Mouse (Mus musculus): Measurements from ENCODE around the gene Nmb.
"Not testable (repeated sequence)": the region's sequence is repeated elsewhere in the genome, so short reads cannot be mapped to it uniquely, and the experiment has no call there.

The Nmb gene

GRCm38 (mm10) chr7:80904921-80905515, at the start of gene Nmb:
Gene Nmb (minus strand): TSS chr7:80905076.
- peak; percentile 72 for DNase-seq (ENCODE audit: extremely low spot score)

- no peak for DNase-seq (ENCODE audit: extremely low spot score)
Observed at GRCm38 (mm10) chr7:80954251-80954650, 49.4 kb upstream of the Nmb start.

GRCm38 (mm10) chr7:80952140-80952539, 47.3 kb upstream of the Nmb start:
- no peak for DNase-seq (ENCODE audit: extremely low spot score)

GRCm38 (mm10) chr7:80951461-80951860, 46.6 kb upstream of the Nmb start:
- DNase-seq (ENCODE audit: extremely low spot score) = no peak

DNA sequence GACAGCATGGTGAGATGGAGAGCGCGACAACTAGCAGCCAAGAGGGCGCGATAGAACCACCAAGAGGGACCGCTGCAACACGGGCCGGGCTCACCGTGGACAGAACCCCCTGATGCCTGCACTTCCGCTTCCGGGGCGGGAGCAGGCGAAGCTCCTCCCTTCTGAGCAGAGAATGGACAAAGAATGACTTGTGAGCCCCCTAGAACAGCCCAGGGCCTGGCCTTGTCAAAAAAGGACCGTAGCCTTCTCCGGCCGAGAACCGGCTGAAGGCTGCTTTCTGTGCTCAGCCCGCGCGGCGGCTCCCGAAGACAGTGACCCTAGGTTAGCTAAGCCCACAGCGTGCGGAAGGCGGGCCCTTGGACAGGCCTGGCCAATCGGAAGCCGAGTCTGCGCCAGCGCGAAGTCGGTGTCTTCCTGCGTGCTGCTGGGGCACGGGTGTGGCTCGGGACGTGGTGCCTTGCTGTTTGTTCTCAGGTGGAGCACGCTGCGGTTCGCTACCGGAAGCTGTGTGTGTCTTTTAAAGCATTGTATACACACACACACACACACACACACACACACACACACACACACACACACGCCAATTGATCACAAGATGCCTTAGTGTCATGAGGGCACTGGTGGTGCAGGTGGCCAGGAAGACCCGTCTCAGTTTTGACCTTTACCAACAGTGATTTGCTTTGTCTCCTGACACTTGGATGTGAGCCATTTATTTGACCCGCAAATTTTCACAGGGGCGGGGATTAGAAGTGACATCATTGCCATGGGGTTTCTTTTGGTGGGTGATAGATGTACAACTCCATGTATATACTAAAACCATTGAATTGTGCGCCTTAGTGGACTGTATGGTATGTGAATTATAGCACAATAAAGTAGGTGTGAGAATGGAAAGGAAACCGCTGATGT, 42.8 kb upstream of the Nmb start, which contains the start of gene Sec11a:
Gene Sec11a (minus strand): TSS at position 336 of the 906 bp plus-strand sequence.
- DNase-seq (ENCODE audit: extremely low spot score) = peak; percentile 94

- DNase-seq (ENCODE audit: extremely low spot score) = no peak
Observed at GRCm38 (mm10) chr7:80939808-80940207, 34.9 kb upstream of the Nmb start.

- not testable (repeated sequence) for DNase-seq (ENCODE audit: extremely low spot score)
Observed at GRCm38 (mm10) chr7:80937304-80937666, 32.4 kb upstream of the Nmb start.

DNA sequence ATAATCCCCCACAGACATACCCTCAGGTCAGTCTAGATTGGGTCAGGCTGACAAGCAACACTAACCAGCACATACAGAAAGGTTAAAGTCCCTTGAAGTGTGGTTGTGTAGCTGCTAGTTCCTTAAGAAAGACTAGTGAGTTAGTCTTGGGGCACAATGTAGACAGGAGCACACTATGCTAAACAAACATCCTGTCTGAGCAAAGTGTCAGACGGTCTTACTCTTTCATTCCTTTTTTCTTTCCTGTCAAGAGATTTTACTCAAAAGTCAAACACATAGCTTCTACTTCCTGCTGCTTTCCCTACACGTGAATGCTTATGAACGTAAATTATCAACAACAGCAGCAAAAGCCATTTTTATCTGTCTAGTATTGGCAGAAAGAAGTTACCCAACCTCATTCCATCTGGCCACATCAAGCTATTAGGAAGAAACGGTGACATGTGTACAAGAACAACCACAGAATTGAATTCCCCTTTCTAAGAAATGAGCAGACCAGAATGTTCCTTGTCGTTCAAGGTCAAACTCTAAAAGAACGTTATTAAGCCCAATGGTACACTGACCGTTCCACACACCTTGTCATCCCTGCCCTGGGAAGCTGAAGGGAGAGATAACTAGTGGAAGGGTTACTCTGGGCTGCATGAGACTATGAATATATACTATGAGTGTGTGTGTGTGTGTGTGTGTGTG, 31.9 kb upstream of the Nmb start:
- not testable (repeated sequence) for DNase-seq (ENCODE audit: extremely low spot score)

DNA sequence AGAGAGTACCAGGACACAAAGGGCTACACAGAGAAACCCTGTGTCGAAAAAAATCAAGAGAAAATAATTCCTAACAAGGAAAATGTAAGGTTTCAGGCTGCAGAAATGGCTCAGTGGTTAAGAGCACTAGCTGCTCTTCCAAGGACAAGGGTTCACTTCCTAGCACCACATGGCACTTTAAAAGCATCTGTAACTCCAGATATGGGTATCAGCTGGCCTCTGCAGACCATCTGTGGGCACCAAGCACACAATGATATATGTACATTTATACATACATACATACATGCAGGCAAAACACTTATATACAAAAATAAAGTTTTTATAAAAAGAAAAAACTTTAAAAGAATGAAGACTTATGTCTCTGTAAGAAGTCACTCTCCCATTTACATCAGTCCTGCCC, 31.0 kb upstream of the Nmb start:
- DNase-seq (ENCODE audit: extremely low spot score) = no peak

DNA sequence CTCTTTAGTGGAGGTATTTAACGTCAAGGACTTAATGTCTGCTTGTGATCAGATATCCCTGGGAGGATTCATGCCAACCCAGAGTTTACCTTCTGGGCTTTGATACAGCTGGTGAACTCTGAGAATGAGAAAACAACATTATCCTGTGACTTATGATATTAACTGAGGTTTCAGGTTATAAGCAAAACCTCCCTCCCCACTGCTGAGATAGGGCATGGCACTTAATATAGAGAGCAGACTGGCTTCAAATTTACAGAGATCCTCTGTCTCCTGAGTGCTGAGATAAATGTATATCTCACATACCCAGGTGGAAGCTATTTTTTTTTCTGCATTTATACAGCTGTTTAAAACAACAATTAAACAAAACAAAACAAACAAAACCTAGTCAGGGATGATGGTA, 27.9 kb upstream of the Nmb start:
- no peak for DNase-seq (ENCODE audit: extremely low spot score)

DNA sequence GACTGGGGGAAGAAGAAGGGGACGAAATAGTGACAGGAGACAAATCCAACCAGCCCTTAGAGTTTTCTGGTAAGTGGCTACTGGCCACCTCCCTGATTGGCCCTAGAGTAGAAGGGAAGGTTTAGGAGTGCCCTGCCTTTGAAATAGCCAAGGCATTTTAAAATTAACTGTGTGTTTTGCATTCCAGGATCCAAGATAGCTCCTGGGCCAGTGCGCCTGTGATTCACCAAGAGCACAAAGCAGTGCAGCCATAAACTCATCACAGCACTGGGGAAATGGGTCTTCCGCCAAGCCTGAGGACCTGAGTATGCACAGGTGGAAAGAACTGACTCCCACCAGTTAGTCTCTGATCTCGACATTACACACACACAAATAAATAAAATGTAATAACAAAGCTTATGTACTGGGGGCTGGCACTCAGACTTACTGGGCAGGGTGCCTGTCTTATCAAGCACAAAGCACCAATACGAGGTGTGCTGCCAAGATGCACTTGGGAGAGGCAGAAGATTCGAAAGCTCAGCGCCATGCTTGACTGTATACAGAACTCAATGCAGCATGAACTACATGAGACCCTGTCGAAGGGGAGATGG, 26.8 kb upstream of the Nmb start:
- no peak for DNase-seq (ENCODE audit: extremely low spot score)

DNA sequence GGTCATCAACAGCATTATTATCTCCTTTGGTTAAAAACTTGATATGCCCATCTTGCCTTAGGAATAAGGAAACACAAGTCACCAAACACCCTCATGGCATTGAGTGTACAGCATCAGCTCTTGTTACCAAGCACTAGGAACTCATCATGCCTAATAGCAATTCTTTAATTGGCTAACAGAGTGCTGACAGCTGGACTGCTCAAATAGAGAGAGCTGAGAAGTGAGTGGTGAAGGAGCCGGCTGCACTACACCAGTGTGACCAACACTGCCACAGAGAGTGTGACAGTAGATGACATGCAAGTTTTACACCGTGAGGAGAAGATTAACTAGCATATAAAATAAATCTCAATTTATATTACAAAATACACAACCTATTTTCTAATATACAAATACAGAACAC, 18.3 kb upstream of the Nmb start:
- no peak for DNase-seq (ENCODE audit: extremely low spot score)

- DNase-seq (ENCODE audit: extremely low spot score) = no peak
Observed at GRCm38 (mm10) chr7:80919647-80920008, 14.8 kb upstream of the Nmb start.

DNA sequence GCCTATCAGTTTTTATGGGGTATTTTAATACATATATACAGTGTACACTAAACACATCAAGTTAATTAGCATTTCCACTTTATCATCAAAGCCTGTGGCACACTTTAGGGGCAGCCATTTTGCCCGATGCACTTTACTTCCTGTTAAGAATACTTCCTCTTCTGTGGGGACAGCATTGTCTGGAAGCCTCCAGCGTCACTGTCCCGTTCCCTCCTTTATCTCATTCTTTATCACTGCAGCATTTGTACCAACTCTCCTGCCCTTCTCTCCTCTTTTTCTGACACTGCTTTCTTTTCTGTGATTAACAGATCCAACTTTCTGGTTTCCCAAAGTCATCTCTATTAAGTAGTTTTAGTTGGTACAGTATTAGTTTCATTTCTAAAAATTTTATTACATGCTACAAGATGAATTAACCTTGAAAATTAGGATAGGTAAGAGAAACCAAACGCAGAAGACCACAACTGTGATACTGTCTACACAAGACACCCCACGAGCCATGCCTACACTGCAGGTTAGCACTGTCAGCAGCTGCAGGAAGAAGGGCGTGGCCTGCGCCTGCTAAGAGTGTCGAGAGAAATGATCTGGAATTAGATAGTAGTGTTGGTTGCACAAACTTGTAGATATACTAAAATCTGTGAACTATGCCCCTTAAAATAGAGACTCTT, 14.2 kb upstream of the Nmb start:
- DNase-seq (ENCODE audit: extremely low spot score) = no peak

DNA sequence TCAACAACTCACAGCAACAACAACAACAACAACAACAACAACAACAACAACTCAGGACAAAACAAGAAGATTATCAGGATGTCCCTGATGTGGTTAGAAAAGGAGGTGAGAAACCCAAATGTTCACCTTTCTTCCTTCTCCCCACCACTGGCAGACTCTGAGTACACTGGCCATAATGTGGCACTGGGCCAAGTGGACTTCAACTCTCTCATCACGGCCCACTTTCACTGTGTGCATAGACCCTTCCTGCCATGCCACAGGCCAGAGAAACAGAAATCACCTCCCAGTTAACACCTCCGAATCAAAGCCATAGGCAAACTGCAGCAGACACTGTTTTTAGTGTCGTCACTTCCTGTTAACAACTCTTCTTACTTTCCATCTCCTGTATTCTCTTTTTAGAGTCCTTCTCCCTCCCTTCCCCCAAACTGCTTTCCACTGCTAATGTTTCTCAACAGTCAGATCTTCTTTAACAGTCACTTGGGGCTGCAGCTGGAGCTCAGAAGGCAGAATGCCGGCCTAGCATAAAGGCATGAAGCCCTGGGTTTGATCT, 13.1 kb upstream of the Nmb start:
- DNase-seq (ENCODE audit: extremely low spot score) = no peak

DNA sequence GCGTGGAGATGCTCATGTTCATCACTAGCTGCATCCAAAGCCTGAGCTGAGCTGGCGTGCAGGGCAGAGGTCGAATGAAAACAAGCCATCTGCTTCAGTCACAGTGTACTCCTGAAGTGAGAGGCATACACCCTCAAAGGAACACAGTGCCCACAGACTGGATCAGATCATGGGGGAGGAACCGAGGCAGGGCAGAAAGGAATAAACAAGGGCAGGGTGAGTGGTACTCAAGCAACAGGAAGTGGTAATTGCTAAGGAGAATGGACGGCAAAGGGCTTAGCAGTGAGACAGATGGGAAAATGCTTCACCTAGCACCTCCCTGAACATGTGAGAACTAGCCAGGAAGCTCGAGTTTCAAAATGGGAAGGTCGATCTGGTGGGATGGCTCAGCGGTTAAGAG, 7.6 kb upstream of the Nmb start:
- no peak for DNase-seq (ENCODE audit: extremely low spot score)

- DNase-seq (ENCODE audit: extremely low spot score) = no peak
Observed at GRCm38 (mm10) chr7:80911053-80911452, 6.2 kb upstream of the Nmb start.

DNA sequence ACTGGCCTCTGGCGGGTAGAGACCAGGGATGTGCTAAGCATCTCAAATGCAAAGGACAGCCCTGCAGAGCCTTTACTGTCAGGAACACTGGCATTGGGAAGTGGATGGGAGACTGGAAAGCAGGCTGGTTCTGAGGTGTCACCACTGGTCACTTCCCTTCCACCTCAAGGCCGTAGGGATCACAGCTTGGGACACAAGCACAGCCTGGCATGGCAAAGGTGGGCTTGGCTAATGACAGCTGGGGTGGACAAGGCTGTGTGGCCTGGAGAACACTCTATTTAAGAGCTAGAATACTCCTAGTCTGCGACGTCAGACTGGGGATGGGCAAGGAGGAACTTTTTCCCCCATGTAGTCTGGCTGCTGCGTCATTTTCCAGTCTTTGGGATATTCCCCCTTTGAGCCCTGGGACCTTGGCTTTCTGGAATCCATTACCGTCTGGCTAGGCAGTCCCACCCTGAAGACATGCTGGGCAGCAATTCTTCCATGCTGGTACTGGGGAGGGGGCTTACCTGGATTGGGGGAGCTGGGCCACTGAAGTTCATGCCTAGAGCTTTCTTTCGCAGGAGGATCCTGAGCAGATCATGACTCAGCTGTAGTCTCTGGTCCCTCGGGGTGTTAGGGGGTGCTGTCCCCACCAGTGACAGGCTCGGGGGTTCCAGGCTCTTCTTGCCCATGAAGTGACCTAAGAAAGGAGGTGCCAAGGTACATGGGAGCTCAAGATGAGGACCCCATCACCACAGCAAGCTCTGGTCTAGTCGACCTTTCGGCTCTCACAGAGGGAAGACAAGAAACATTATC, 1.1 kb downstream of the Nmb start:
- DNase-seq (ENCODE audit: extremely low spot score) = no peak

DNA sequence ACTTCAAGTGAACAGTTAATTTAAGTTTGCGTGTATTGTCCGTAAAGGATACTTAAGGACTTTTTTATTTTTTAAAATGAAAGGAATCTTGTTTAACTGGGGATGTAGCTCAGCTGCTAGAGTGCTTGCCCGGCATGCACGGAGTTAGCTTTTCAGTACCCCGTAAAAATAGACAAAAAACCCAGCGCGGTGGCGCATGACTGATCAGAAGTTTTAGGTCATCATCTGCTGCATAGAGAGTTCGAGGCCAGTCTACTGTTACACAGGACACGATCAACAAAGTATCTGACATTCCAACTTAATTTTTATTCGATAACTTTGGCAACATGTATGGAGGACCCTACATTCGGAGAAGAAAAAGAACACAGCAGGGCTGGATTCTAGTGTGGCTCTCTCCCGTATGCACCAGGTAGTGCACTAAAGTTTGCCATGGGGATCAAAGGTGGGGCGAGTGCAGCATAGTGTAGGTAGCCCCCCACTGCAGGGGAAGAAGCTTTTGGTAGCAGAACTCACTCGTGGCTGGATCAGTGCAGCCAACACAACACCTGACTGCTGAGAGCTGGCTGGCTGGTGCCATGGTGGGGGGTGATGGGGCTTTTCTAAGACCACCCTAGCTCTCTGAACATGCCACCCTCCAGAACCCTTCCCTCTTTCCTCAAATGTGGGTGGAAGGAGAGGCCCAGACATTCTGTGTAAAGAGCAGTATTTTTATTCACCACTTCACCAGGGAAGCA, 3.2 kb downstream of the Nmb start:
- no peak for DNase-seq (ENCODE audit: extremely low spot score)

DNA sequence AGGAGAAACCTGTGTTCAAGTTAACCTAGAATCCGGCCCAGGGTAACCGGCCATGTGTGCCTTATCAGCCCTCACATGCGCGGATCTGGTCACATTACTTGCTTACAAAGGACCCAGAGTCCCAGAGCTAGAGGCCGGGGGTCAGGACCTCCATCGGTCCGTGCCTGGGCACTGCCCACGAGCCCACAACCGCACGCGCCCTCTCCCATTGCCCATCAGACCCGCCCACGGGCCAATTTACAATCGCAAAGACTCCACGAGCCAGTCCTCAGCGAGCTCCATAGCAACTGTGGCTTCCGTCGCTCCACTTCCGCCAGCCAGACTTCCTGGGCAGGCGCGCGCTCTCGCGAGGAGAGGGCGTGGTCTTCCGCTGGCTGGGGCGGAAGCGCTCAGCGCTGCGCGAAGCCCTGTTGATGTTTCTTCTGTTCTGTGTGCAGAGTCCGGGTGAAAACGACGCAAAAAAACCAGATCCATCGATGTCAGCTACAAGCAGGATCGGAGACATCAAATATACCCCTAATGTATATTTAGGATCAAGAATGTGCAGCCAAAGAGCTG, 3.9 kb downstream of the Nmb start, which contains the start of gene Wdr73:
Gene Wdr73 (minus strand): TSS at position 326 of the 558 bp plus-strand sequence.
- DNase-seq (ENCODE audit: extremely low spot score) = peak; percentile 90
